Mouse (Mus musculus): ENCODE measurements around the gene Crtc1. TPM values are rescaled to one million over a fixed set of nuclear protein-coding genes. Genes with fewer than 3 reads are reported as not detected.

Gene Crtc1
- total and polyA plus RNA-seq, 3 experiments = 20.6 to 50.5 (median 25.0) TPM

GRCm38 (mm10) chr8:70421349-70422104 lies 17.9 kb downstream of the Crtc1 start:
- DNase-seq = no peak

- no peak for DNase-seq
These were observed 19.3 kb downstream of the Crtc1 start for GRCm38 (mm10) chr8:70419879-70420643.

- DNase-seq = no peak
These were observed 20.4 kb downstream of the Crtc1 start for GRCm38 (mm10) chr8:70418954-70419353.

DNA sequence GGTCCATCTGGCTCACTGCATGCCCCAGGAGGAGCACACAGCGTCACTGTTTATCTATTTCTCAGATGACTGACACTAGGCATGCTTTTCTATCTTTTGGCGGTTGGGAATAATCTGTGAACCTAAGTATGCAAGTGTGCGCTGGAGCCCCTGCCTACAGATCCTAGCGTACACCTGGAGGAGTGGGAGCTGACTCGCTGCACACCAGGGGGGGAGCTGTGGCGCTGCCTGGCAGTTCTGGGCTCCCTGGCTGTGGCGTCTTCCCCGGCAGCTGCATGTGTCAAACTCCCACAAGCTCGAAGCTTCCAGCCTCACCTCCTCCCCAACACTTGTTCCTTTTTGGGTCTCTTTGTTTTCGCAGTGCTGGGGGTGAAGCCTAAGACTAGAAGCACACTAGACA lies 21.5 kb downstream of the Crtc1 start:
- DNase-seq = no peak

GRCm38 (mm10) chr8:70416941-70417340 lies 22.4 kb downstream of the Crtc1 start:
- DNase-seq = no peak

DNA sequence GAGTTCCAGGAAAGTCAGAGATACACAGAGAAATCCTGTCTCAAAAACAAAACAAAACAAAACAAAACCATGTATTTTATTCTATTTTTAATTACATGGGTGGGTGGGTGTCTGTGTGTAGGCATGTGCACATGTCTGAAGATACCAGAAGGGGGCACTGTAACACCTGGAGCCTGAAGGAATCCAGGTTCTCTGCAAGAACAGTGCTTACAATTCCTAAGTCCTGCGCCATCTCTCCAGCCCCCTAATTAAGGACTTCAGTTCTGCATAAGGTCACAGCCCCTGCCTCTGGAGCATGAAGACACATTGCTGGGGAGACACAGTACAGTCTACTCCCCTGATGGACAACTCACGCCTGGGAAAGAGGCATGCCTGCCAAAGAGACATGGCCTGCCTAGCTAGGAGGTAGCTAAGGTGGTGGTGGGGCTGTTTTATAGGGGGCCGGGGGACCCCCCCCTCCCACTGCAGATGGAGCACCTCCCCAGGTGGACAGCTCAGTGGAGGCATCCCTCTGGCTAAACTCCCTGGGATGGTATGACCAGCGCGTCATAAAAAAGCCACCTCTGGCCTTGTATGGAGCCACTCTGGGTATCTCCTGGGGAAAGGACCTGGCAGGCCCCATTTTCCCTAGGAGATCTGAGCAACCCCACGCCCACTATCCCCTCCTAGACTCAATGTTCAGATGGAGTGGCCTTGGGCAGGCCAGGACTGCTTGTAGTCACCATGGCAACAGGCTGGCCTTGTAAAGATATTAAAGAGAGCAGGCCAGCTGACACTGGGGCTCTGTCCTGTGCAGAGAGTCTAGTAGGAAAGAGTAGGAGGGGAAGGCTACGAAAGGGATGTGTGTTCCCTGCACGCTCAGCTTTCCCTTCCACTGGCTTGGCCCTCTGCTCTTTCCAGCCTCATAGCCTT lies 23.6 kb downstream of the Crtc1 start:
- DNase-seq = peak; percentile 82

DNA sequence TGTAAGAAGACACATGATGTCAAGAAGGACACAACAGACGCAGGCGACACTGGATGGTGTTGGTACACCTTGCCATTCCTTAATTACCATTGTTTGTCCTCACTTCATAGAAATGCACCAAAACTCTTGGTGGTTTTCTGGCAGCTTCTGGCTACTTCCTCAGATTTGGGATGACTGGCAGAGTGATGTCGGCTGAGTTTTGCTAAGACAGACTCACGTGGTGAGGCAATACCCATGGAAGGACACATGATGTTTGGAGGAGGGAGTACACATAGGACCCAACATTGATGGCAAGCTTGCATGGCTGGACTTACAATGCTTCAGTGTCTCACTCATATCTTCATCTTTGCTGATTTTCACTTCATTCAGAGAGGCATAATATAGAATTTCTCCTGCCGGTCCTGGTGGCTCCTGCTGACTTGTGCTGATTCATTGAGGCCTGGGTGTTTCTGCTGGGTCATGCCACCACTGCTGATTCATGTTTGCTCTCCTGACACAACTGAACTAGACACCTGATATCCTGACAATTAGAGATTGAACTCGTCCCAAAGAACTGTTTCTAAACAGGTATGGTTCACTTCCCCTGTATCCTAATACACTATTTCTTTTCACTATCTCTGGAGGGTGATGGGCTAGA lies 25.0 kb downstream of the Crtc1 start:
- no peak for DNase-seq

DNA sequence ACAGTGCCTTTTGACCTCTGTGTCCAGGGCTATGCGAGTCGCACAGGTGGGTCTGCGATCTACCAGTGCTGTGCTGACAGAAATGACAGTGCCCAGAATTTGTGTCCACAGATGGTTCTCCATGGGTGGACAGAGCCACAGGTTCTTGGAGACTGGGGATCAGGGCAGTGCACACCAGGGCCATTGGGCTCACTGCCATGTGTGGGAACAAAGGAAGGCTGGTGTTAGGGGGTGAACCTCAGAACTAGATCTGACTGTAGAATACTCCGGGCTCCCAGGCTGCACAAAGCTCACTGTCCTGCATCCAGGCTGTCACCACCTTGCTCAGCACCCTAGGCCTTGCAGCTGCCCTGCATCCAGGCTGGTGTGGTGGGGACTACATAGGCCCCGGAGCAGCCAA lies 29.1 kb downstream of the Crtc1 start:
- DNase-seq = no peak

GRCm38 (mm10) chr8:70409455-70409871 lies 29.9 kb downstream of the Crtc1 start:
- no peak for DNase-seq

DNA sequence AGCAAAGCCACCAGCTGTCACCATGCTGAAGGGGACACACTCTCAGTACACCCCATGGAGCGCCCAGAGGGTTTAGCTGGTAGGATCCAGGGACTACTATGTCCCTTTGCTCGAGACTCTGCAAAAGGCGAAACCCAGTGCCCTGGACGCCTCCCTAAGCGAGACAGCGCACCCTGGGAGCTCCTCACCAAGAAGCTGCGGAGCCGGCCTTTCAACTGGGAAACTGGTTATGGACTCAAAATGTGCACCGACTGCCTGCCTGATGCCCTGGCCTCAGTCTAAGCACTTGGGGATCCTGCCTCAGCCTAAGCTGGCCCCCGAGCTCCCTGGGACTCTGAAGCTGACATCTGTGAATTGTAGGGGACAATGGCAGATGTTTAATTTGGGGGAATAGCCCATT lies 30.4 kb downstream of the Crtc1 start:
- DNase-seq = no peak

GRCm38 (mm10) chr8:70408301-70408700 lies 31.1 kb downstream of the Crtc1 start:
- no peak for DNase-seq

DNA sequence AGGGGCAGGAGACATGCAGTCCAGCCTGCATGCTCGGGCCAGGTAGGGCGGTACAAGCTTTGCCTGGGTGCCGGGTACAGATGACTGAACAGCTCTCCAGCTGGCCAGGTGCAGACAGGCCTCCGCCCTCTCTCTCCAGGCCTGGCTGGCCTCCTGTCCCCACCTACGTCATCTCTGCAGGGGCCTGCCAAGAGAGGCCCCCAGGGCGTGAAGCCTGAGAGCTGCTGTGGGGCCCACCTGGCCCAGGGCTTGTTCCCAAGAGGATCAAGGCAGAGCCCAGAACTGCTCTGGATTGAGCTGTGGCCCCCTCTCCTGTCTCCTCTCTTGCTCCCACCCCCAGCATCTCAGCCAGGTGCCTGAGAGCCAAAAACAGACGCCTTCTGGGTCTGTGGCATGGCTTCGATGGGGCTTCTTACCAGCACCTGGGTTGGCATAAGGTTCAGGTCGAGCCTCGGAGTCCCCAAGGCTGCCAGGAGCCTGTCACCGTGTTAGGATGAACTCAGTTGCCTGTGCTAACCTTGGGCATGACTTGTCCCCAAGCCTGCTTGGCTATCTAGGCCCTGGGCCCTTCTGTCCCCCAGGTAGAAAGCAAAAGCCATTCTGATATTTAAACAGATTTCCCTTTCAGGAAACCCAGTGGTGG lies 32.8 kb downstream of the Crtc1 start:
- no peak for DNase-seq

- DNase-seq = no peak
These were observed 34.2 kb downstream of the Crtc1 start for GRCm38 (mm10) chr8:70405189-70405588.

GRCm38 (mm10) chr8:70404212-70404611 lies 35.2 kb downstream of the Crtc1 start:
- DNase-seq = no peak

- no peak for DNase-seq
These were observed 41.5 kb downstream of the Crtc1 start for GRCm38 (mm10) chr8:70397611-70398563.

GRCm38 (mm10) chr8:70396184-70396583 lies 43.2 kb downstream of the Crtc1 start:
- no peak for DNase-seq

DNA sequence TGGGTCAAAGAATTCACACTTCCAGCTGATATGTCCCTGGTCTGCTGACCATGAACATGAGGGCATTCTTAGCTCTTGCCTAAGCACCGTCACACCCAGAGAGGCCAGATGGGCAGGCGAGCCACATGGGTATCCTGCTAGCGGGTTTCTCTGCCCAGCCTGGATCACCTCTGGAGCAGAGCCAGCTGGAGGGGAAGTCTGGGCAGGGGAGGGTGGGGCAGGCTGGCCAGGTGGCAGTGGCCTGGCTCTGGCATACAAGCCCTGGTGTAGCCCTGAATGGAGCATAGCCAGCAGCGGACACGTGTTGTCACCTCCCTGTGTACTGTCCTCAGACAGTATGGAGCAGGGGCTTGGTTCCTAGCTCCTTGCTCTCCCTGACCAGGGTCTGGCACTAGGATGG lies 43.7 kb downstream of the Crtc1 start:
- DNase-seq = peak; percentile 38

- DNase-seq = no peak
These were observed 44.9 kb downstream of the Crtc1 start for GRCm38 (mm10) chr8:70394269-70394998.

GRCm38 (mm10) chr8:70393087-70393486 lies 46.3 kb downstream of the Crtc1 start:
- DNase-seq = no peak

Data from adrenal gland, adult 2 months (tissue).